Mouse (Mus musculus) neural tube, embryonic 11.5 days (tissue): ENCODE measurements at regions not wholly inside any gene's neighbourhood (a gene's known extent, or its start where the extent isn't known, plus 50 kb on each side); places are given as distances from the start of the nearest gene placed in this dataset.

Experiments
- ATAC-seq: fragments of 200-750 bp; cut with Nextera tagmentation; 2 replicates; pipeline ENCODE4 v1.8.0; 2017; ENCODE audit warnings: moderate number of reproducible peaks, mild to moderate bottlenecking, moderate TSS enrichment, moderate library complexity; ENCODE audit not compliant: insufficient read depth, low FRiP score, low TSS enrichment
- DNase-seq: peaks from one replicate; pipeline ENCODE4 v3.0.0-alpha.2; 2015; ENCODE audit warnings: low spot score
- H3K27ac ChIP-seq: fragments of 300-500 bp; sonication (generic); 2 replicates; pipeline ENCODE4 v1.5.1; 2014; ENCODE audit warnings: low read depth, mild to moderate bottlenecking, low read length
- H3K27me3 ChIP-seq: fragments of 300-500 bp; sonication (generic); 2 replicates; pipeline ENCODE4 v1.6.1; 2014; ENCODE audit warnings: mild to moderate bottlenecking, low read length, mixed read lengths; ENCODE audit not compliant: control insufficient read depth, insufficient read depth
- H3K36me3 ChIP-seq: fragments of 300-500 bp; sonication (generic); 2 replicates; pipeline ENCODE4 v1.6.1; 2014; ENCODE audit warnings: mild to moderate bottlenecking, low read length, moderate library complexity, mixed read lengths; ENCODE audit not compliant: control insufficient read depth, insufficient read depth
- H3K4me1 ChIP-seq: fragments of 300-500 bp; sonication (generic); 2 replicates; pipeline ENCODE4 v1.6.1; 2014; ENCODE audit warnings: low read length, mixed read lengths; ENCODE audit not compliant: control insufficient read depth, insufficient read depth
- H3K4me2 ChIP-seq: fragments of 300-500 bp; sonication (generic); 2 replicates; pipeline ENCODE4 v1.6.1; 2014; ENCODE audit warnings: low read depth, mild to moderate bottlenecking, moderate library complexity
- H3K4me3 ChIP-seq: fragments of 300-500 bp; sonication (generic); 2 replicates; pipeline ENCODE4 v1.5.1; 2014; ENCODE audit warnings: low read depth, low read length
- H3K9ac ChIP-seq: fragments of 300-500 bp; sonication (generic); 2 replicates; pipeline ENCODE4 v1.6.1; 2014; ENCODE audit warnings: mild to moderate bottlenecking, low read length
- H3K9me3 ChIP-seq: fragments of 300-500 bp; sonication (generic); 2 replicates; pipeline ENCODE4 v1.6.1; 2016; ENCODE audit warnings: low read length; ENCODE audit not compliant: control insufficient read depth
- WGBS: fragments of 180-500 bp; shearing (Covaris S2); extraction: QIAGEN DNeasy Blood & Tissue Kit; methylation state at CpG from one replicate; pipeline ENCODE4 v1.1.7; 2014; 5-methylcytosine and 5-hydroxymethylcytosine counted together

- ATAC-seq (no peak), DNase-seq (no peak)
- no peaks in the 10 kb centered on the region for H3K9me3 ChIP-seq
- H3K4me3 ChIP-seq = no peak overlapping the region
- no peak overlapping the region for H3K4me2 ChIP-seq
- H3K27ac ChIP-seq = no peak overlapping the region
- WGBS = 79% methylated on average over 6 of the region's 6 CpGs
- H3K4me1 ChIP-seq = no peaks in the 10 kb centered on the region
- H3K9ac ChIP-seq = no peak overlapping the region
- H3K27me3 ChIP-seq = no peaks in the 10 kb centered on the region
- no peaks in the 10 kb centered on the region for H3K36me3 ChIP-seq
Observed at GRCm38 (mm10) chr10:118749756-118750155, 120.3 kb downstream of the Dyrk2 start.

DNA sequence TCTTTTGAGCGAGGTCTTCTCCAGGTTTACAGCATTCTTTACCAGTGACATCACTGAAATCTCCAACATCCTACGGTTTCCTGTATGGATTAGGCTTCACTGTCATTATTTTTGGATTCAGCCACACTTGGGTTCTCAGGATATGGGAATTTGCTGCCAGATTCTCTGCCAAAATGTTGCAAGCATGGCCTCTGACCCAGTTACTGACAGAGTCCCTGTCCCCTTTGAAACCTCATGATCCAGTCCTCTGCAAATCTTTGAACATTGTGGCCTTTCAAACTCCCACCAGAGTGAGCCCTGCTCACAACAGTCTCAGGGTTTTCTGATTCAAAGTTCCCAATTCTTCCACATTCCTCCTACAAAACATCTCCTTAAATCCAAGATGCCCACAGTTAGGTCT lies 118.9 kb downstream of the Dyrk2 start:
- Histone ChIP-seq H3K4me1 (no peaks in the 10 kb centered on the region), H3K4me2 (no peak overlapping the region), H3K27ac (no peak overlapping the region), H3K9ac (no peak overlapping the region), H3K36me3 (no peaks in the 10 kb centered on the region), H3K9me3 (no peaks in the 10 kb centered on the region), H3K4me3 (no peak overlapping the region), H3K27me3 (no peaks in the 10 kb centered on the region)
- ATAC-seq (no peak), DNase-seq (no peak)
- 90% methylated on average over 2 of the region's 2 CpGs for WGBS

DNA sequence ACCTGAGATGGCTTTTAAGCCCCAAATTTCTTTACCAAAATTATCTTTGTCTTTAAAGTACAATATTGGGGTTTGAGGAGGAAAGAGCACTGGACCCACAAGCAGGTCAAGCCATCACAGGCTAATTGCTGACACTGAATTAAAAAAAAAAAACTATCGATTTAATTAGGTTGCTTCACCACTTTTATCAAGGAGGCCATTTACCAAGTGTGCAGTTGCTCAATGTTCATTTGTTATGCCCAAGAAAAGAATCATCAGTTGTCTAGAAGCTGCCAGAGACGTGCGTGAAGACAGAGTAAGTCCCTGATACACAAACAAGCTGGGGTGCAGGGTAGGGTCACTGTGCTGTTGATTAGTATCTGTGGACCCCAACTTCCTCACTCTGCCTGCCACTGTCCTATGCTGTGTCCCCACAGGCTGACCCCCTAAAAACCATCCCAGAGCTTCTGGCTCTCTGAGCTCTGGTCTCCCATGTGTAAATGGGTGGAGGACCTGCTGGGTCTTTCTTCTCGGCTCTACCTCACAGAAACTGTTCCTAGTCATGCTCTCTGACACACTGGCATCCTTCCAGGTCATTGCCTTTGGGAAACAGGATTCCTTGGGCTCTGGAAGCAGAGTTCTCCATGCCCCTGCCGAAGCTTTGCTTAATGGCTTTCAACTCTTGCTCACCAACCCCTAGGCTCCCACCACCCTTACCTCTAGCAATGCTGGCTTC lies 116.8 kb downstream of the Dyrk2 start:
- Histone ChIP-seq H3K27me3 (no peaks in the 10 kb centered on the region), H3K36me3 (no peaks in the 10 kb centered on the region), H3K27ac (no peak overlapping the region), H3K9ac (no peak overlapping the region), H3K9me3 (no peaks in the 10 kb centered on the region), H3K4me2 (no peak overlapping the region), H3K4me1 (no peaks in the 10 kb centered on the region), H3K4me3 (no peak overlapping the region)
- DNase-seq (no peak), ATAC-seq (no peak)
- WGBS = 90% methylated on average over 5 of the region's 5 CpGs

DNA sequence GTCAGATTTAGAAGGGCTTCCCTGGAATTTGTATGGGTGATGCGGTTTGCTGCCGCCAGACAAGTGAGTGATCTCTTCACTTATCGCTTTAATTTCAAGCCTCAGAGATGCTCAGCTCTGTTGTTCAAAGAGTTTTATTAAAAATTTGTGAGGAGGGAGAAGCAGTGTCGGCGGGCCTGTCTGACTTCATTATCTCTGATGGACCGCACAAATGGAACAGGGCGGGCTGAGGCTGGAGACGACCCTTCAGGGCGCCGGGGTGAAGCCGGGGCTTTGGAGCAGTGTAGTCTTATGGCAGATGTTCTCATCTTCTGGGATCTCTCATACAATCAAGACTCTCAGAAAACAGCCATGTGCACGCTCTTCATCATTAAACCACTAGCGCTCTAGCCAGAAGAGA lies 115.2 kb downstream of the Dyrk2 start:
- Histone ChIP-seq H3K4me2 (no peak overlapping the region), H3K9me3 (no peaks in the 10 kb centered on the region), H3K27ac (no peak overlapping the region), H3K4me3 (no peak overlapping the region), H3K36me3 (no peaks in the 10 kb centered on the region), H3K9ac (no peak overlapping the region), H3K4me1 (no peaks in the 10 kb centered on the region), H3K27me3 (no peaks in the 10 kb centered on the region)
- ATAC-seq (no peak), DNase-seq (no peak)
- WGBS = 96% methylated on average over 13 of the region's 13 CpGs

- no peak for DNase-seq
- WGBS = 93% methylated on average over 18 of the region's 18 CpGs
- no peak for ATAC-seq
Observed at GRCm38 (mm10) chr10:118758825-118759471, 111.1 kb downstream of the Dyrk2 start.

DNA sequence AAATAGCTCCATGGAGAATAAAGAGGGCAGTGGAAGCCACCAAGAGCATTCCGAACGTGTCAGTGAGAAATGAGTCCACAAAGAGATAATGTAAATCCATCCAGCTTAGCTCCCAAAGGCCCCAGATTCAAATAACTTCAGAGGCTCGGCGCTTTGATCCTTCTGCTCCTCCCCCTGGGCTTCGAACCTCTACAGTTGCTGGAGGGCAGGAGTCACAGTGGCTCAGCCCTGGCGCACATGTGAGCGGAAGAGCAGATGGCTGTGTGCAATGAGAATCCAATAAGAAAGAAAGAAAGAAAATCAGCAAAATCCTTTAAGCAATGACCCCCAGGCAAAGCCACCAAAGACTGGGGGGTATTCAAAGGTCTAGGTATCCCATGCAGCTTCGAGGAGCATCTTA lies 109.6 kb downstream of the Dyrk2 start:
- Histone ChIP-seq H3K27me3 (no peaks in the 10 kb centered on the region), H3K36me3 (no peaks in the 10 kb centered on the region), H3K9me3 (no peaks in the 10 kb centered on the region), H3K4me1 (no peaks in the 10 kb centered on the region), H3K9ac (no peak overlapping the region), H3K4me2 (no peak overlapping the region), H3K27ac (no peak overlapping the region), H3K4me3 (no peak overlapping the region)
- no peak for ATAC-seq
- no peak for DNase-seq
- 65% methylated on average over 8 of the region's 8 CpGs for WGBS

More at GRCm38 (mm10) chr10:118758825-118759471, 111.1 kb downstream of the Dyrk2 start:
- H3K4me1 ChIP-seq = no peaks in the 10 kb centered on the region
- H3K4me3 ChIP-seq = no peak overlapping the region
- H3K27ac ChIP-seq = no peak overlapping the region
- no peaks in the 10 kb centered on the region for H3K9me3 ChIP-seq
- no peaks in the 10 kb centered on the region for H3K27me3 ChIP-seq
- no peaks in the 10 kb centered on the region for H3K36me3 ChIP-seq
- H3K9ac ChIP-seq = no peak overlapping the region
- H3K4me2 ChIP-seq = no peak overlapping the region

GRCm38 (mm10) chr10:118761101-118761868 lies 108.7 kb downstream of the Dyrk2 start:
- H3K4me1 ChIP-seq = no peaks in the 10 kb centered on the region
- no peaks in the 10 kb centered on the region for H3K9me3 ChIP-seq
- no peak overlapping the region for H3K27ac ChIP-seq
- H3K27me3 ChIP-seq = no peaks in the 10 kb centered on the region
- no peak overlapping the region for H3K4me2 ChIP-seq
- ATAC-seq (no peak), DNase-seq (no peak)
- no peak overlapping the region for H3K4me3 ChIP-seq
- WGBS = 83% methylated on average over 10 of the region's 10 CpGs
- H3K9ac ChIP-seq = no peak overlapping the region
- H3K36me3 ChIP-seq = no peaks in the 10 kb centered on the region

GRCm38 (mm10) chr10:118765051-118765450 lies 105.0 kb downstream of the Dyrk2 start:
- 93% methylated on average over 9 of the region's 9 CpGs for WGBS
- H3K4me3 ChIP-seq = no peak overlapping the region
- no peak overlapping the region for H3K9ac ChIP-seq
- no peak for ATAC-seq
- no peak for DNase-seq
- no peak overlapping the region for H3K4me2 ChIP-seq
- no peak overlapping the region for H3K27ac ChIP-seq
- no peaks in the 10 kb centered on the region for H3K4me1 ChIP-seq
- no peaks in the 10 kb centered on the region for H3K27me3 ChIP-seq
- H3K36me3 ChIP-seq = no peaks in the 10 kb centered on the region
- no peaks in the 10 kb centered on the region for H3K9me3 ChIP-seq
